Mouse (Mus musculus): ENCODE data around the gene Rasgrf1.

GRCm38 (mm10) chr9:89908601-89909000 is 1.1 kb upstream of the Rasgrf1 start:
- TF ChIP-seq CTCF (IDR thresholded peaks at IDR 0.05; ENCODE audit: low read depth, low read length) (no peak), POLR2AphosphoS5 (IDR thresholded peaks at IDR 0.05; ENCODE audit: insufficient replicate concordance, low read depth, low read length) (no peak), GATA1 (IDR thresholded peaks at IDR 0.05; ENCODE audit: borderline replicate concordance, low read length) (no peak)

All from G1E (cell line).